Mouse (Mus musculus): ENCODE data around the gene Spink4.

DNA sequence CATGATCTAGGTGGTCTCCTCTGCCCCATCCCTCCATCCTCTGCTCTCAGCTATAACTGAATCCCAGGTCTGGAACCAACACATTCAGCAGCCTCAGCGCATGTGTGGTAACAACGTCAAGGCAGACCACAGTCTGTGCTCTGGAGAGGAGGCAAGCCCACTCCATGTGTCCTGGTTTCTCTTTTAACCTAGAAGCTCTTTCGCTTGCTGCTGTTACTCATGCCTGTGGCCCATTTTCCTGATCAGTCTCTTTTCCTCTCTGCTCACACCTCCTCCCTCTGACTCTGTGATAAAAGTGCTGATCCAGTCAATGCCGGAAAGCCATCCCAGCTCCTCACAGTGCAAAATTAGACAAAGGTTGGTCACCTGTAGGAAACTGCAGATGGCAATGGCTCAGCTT lies 29.9 kb upstream of the Spink4 start:
- no peak for TF ChIP-seq MAX (IDR thresholded peaks at IDR 0.05)
- no peak for TF ChIP-seq MYOD1 (IDR thresholded peaks at IDR 0.05; ENCODE audit: control insufficient read depth, insufficient read length, low read depth)
- TF ChIP-seq CEBPB (IDR thresholded peaks at IDR 0.05; ENCODE audit: low read depth) = no peak
- no peak for TF ChIP-seq CTCF (IDR thresholded peaks at IDR 0.05; ENCODE audit: control insufficient read depth, insufficient read depth, insufficient read length)
- TF ChIP-seq MYOG (IDR thresholded peaks at IDR 0.05; ENCODE audit: control insufficient read depth, extremely low read depth, insufficient read length) = no peak

Measured in C2C12 (cell line).